ENCODE assay signal across 10 mouse cellular contexts in the genomic region with DNA sequence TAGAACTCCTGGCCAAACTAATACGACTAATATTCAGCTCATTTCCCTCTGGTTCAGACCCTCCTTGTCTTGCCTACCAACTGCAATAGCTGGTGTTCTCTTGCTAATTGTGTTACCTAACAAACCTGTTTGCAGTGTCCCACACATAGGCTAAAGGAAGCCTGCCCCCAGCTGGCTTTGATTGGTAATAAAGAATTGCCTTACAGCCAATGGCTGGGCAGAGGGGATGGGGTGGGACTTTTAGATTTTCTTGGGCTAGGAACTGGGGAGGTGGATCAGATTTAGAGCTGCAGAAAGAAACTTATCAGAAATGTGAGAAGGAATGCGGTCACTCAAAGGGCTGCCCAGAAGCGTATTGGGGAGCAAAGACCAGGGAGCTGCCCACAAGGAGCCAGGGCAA. TPM values are rescaled to one million over a fixed set of nuclear protein-coding genes. Genes with fewer than 3 reads are reported as not detected.
DNase-seq lines count a peak whose midpoint lies in the region; ATAC-seq lines count a peak whose summit lies in the region.
"Had no signal": no experiment of that assay in that cellular context is flagged by ENCODE, and none has a peak within 500 bp of the region (broad histone marks: within the 10 kb centered on the region; RNA-seq: fewer than 3 reads in every experiment).

No protein-coding gene starts in this region.

- ATAC-seq in heart, embryonic 12.5 days (ENCODE audit: insufficient number of reproducible peaks, low FRiP score) = no peak
- peak; percentile 65 for ATAC-seq in liver, embryonic 13.5 days (ENCODE audit: low read depth)

- no peak overlapping the region for H3K27ac ChIP-seq in heart, embryonic 12.5 days (ENCODE audit: poor library complexity, severe bottlenecking)
- H3K27ac ChIP-seq in liver, embryonic 13.5 days = no peak overlapping the region

- peaks cover 54% of the 10 kb centered on the region for H3K36me3 ChIP-seq in heart, embryonic 12.5 days
- peaks cover 44% of the 10 kb centered on the region for H3K36me3 ChIP-seq in liver, embryonic 13.5 days

- H3K4me3 ChIP-seq in heart, embryonic 12.5 days = no peak overlapping the region
- no peak overlapping the region for H3K4me3 ChIP-seq in liver, embryonic 13.5 days (replicated peaks)

- H3K4me1 ChIP-seq in heart, embryonic 12.5 days (replicated peaks) = peaks cover 13% of the 10 kb centered on the region; the same call in 1 of the 2 replicates
- H3K4me1 ChIP-seq in liver, embryonic 13.5 days (replicated peaks) = no peaks in the 10 kb centered on the region

- WGBS in heart, embryonic 12.5 days = 29% methylated on average over 3 of the region's 3 CpGs
- WGBS in liver, embryonic 13.5 days (ENCODE audit: insufficient replicate concordance) = 43% methylated on average over 3 of the region's 3 CpGs

- no peak overlapping the region for H3K4me2 ChIP-seq in heart, embryonic 12.5 days
- H3K4me2 ChIP-seq in liver, embryonic 13.5 days = no peak overlapping the region

- no peaks in the 10 kb centered on the region for H3K9me3 ChIP-seq in heart, embryonic 12.5 days (replicated peaks)
- H3K9me3 ChIP-seq in liver, embryonic 13.5 days (replicated peaks) = no peaks in the 10 kb centered on the region

- intact Hi-C loops in gastrocnemius, postnatal 14 days (cut with DNase I; ENCODE audit: low total_unique reads) = no loop called here
- intact Hi-C loops in left cerebral cortex, postnatal 36 days (cut with DNase I) = no loop called here

- H3K27me3 ChIP-seq in heart, embryonic 12.5 days (replicated peaks) = no peaks in the 10 kb centered on the region
- H3K27me3 ChIP-seq in liver, embryonic 13.5 days = no peaks in the 10 kb centered on the region

- no peak overlapping the region for H3K9ac ChIP-seq in heart, embryonic 12.5 days
- H3K9ac ChIP-seq in liver, embryonic 13.5 days = no peak overlapping the region

- peak; percentile 81 for DNase-seq in heart, adult 11 months
- DNase-seq in A20 (ENCODE audit: low read depth, low spot score) = peak; percentile 37
- peak; percentile 35 for DNase-seq in c-Kit-positive CD71-positive TER-119-negative erythroid progenitor cells, embryonic 14.5 days (ENCODE audit: low read depth)
- no peak for DNase-seq in liver, embryonic 13.5 days
- no peak for DNase-seq in Muller cell, postnatal 12 days (ENCODE audit: inconsistent ontology term)
- DNase-seq in gastrocnemius, postnatal 14 days = no peak
- DNase-seq in left cerebral cortex, postnatal 36 days (ENCODE audit: low spot score in 2 of 2) = no peak
- DNase-seq: gastrocnemius, postnatal 36 days had no signal

RNA-seq across cellular contexts. Expression of a gene that starts 21.0 kb away (rescaled TPM):
- 19.1 and 19.5 TPM in 2 replicates for polyA plus RNA-seq in heart, embryonic 12.5 days (2016; fragmentation: Nextera tagmentation; extraction: Ambion mirVana)
- polyA plus RNA-seq in liver, embryonic 13.5 days (2015; fragmentation: Nextera tagmentation; extraction: Ambion mirVana) = 11.0 and 11.3 TPM in 2 replicates
- 1 to 10 TPM; 3.0 to 3.1 TPM for total RNA-seq in gastrocnemius, postnatal 14 days (2021)
- 10 to 100 TPM; 17.4 to 20.6 TPM for total RNA-seq in left cerebral cortex, postnatal 36 days (2021)

RNA-seq across cellular contexts. Expression of a gene that starts 21.7 kb away (rescaled TPM):
- polyA plus RNA-seq in heart, embryonic 12.5 days (2016; fragmentation: Nextera tagmentation; extraction: Ambion mirVana) = 34.7 and 35.1 TPM in 2 replicates
- 24.7 and 29.0 TPM in 2 replicates for polyA plus RNA-seq in liver, embryonic 13.5 days (2015; fragmentation: Nextera tagmentation; extraction: Ambion mirVana)
- 10 to 100 TPM; 13.9 to 14.5 TPM for total RNA-seq in gastrocnemius, postnatal 14 days (2021)
- total RNA-seq in left cerebral cortex, postnatal 36 days (2021) = 10 to 100 TPM; 33.7 to 34.0 TPM

RNA-seq across cellular contexts. Expression of a gene that starts 21.8 kb away (rescaled TPM):
- 24.4 and 25.2 TPM in 2 replicates for polyA plus RNA-seq in heart, embryonic 12.5 days (2016; fragmentation: Nextera tagmentation; extraction: Ambion mirVana)
- 16.6 and 20.1 TPM in 2 replicates for polyA plus RNA-seq in liver, embryonic 13.5 days (2015; fragmentation: Nextera tagmentation; extraction: Ambion mirVana)
- total RNA-seq in gastrocnemius, postnatal 14 days (2021) = 1 to 10 TPM; 7.2 to 7.6 TPM
- 10 to 100 TPM; 12.7 to 14.5 TPM for total RNA-seq in left cerebral cortex, postnatal 36 days (2021)

RNA-seq across cellular contexts. Expression of a gene that starts 21.9 kb away (rescaled TPM):
- polyA plus RNA-seq in heart, embryonic 12.5 days (2016; fragmentation: Nextera tagmentation; extraction: Ambion mirVana) = not detected in 2 replicates
- not detected in 2 replicates for polyA plus RNA-seq in liver, embryonic 13.5 days (2015; fragmentation: Nextera tagmentation; extraction: Ambion mirVana)
- not detected for total RNA-seq in gastrocnemius, postnatal 14 days (2021)
- not detected for total RNA-seq in left cerebral cortex, postnatal 36 days (2021)
- total RNA-seq: adrenal gland, postnatal 36 days; gastrocnemius, postnatal 36 days had no signal

RNA-seq across cellular contexts. Expression of a gene that starts 35.9 kb away (rescaled TPM):
- 7.1 and 8.2 TPM in 2 replicates for polyA plus RNA-seq in heart, embryonic 12.5 days (2016; fragmentation: Nextera tagmentation; extraction: Ambion mirVana)
- 8.8 and 9.2 TPM in 2 replicates for polyA plus RNA-seq in liver, embryonic 13.5 days (2015; fragmentation: Nextera tagmentation; extraction: Ambion mirVana)
- total RNA-seq in gastrocnemius, postnatal 14 days (2021) = 1 to 10 TPM; 2.0 to 2.3 TPM
- total RNA-seq in left cerebral cortex, postnatal 36 days (2021) = 1 to 10 TPM; 5.4 TPM

Comparison
In these comparisons a context has a peak if more than half of its experiments do, and no peak if none do; other contexts are left out.
1. DNase-seq: peak in heart, adult 11 months (single experiment), A20 (single experiment) and c-Kit-positive CD71-positive TER-119-negative erythroid progenitor cells, embryonic 14.5 days (single experiment); none in liver, embryonic 13.5 days (single experiment), Muller cell, postnatal 12 days (single experiment), gastrocnemius, postnatal 14 days (single experiment) and left cerebral cortex, postnatal 36 days (0 of 2).
2. RNA of a gene that starts 21.0 kb away (total RNA-seq): 17.4 to 20.6 TPM in left cerebral cortex, postnatal 36 days; 3.0 to 3.1 TPM in gastrocnemius, postnatal 14 days; every median in the first group is over 4 times any median in the second.